Mouse (Mus musculus): ENCODE data around the gene Gimap5. TPM values are rescaled to one million over a fixed set of nuclear protein-coding genes. Genes with fewer than 3 reads are reported as not detected.

The Gimap5 gene
- total and polyA plus RNA-seq, 2 experiments from 2014 or later: 8.4 to 12.2 TPM

DNA sequence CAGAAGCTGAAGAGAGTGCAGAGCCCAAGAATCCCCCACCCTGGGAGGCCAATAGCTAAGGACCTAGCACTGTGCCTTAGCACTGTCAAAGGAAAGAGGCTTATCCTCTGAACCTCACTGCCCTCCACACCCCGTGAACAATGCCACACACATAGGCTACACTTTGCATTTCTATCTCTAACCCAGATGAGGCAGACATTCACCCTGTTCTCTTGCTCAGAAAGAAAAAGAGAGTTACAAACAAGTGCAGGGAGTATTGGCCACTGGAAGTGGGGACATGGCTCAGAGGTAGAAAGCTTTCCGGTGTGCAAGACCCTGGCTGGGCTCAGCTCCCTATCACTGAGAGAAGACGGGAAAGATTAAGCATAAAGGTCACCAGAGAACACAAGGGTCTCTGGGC lies 39.9 kb upstream of the Gimap5 start:
- H3K4me2 ChIP-seq (ENCODE audit: low read depth, low read length): peak overlapping the region; percentile 51
- no peaks in the 10 kb centered on the region for H3K9me3 ChIP-seq (replicated peaks; ENCODE audit: control insufficient read depth, low read length)
- H3K9ac ChIP-seq (replicated peaks; ENCODE audit: low read depth, low read length): no peak overlapping the region; the same call in 1 of the 2 replicates

DNA sequence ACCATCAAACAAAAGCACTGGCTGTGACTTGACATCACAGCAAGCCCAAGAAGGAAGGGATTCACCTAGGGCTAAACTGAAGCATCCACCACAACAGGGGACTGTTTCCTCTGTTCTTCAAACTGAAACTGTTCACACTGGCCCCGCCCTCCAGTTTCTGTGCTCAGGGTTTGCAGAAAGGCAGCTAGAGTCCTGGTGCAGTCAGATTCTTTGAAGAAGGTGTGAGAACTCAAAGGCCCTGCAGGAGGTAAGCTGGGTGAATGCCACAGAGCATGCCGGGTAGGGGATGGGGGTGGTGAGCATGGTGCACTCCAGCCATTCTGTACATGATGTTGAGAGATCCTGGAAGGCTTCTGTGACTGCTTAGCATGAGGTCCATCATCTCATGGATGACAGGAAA lies 27.5 kb upstream of the Gimap5 start, which contains the start of the genes Gm28053 and Gimap7:
Gene Gm28053, plus strand, starts transcription at position 153 of the 400 bp plus-strand sequence.
Gene Gimap7, plus strand, starts transcription at position 167 of the 400 bp plus-strand sequence.
- TF ChIP-seq CTCF (IDR thresholded peaks at IDR 0.05; ENCODE audit: low read depth): no peak
- TF ChIP-seq EP300 (IDR thresholded peaks at IDR 0.05; ENCODE audit: low read depth): no peak
- H3K4me1 ChIP-seq (ENCODE audit: control insufficient read depth, insufficient read depth): no peaks in the 10 kb centered on the region
- no peaks in the 10 kb centered on the region for H3K27me3 ChIP-seq (ENCODE audit: control insufficient read depth, insufficient read depth, low read length)
- no peak within 1 kb of the TSS for H3K4me3 ChIP-seq (ENCODE audit: low read depth, low read length)
- no peak within 1 kb of the TSS for H3K9ac ChIP-seq (replicated peaks; ENCODE audit: low read depth, low read length)
- 57% methylated on average over 2 of the region's 2 CpGs for WGBS
- ATAC-seq (ENCODE audit: insufficient read depth, low read depth) (no peak), DNase-seq (ENCODE audit: low spot score) (no peak)
- no peak within 1 kb of the TSS for H3K27ac ChIP-seq (ENCODE audit: low read depth)
- no peaks in the 10 kb centered on the region for H3K36me3 ChIP-seq (replicated peaks; ENCODE audit: control insufficient read depth, insufficient read depth, low read length)
- H3K4me2 ChIP-seq (ENCODE audit: low read depth, low read length): no peak within 1 kb of the TSS
- H3K9me3 ChIP-seq (replicated peaks; ENCODE audit: control insufficient read depth, low read length): no peaks in the 10 kb centered on the region

More for the DNA sequence above, 39.9 kb upstream of the Gimap5 start:
- TF ChIP-seq CTCF (IDR thresholded peaks at IDR 0.05; ENCODE audit: low read depth) (no peak), EP300 (IDR thresholded peaks at IDR 0.05; ENCODE audit: low read depth) (no peak)
- Histone ChIP-seq H3K4me3 (ENCODE audit: low read depth, low read length) (peak overlapping the region; percentile 34), H3K36me3 (replicated peaks; ENCODE audit: control insufficient read depth, insufficient read depth, low read length) (0 out of 2 replicates have a peak, but pooled peaks cover 3% of the 10 kb centered on the region), H3K27me3 (ENCODE audit: control insufficient read depth, insufficient read depth, low read length) (no peaks in the 10 kb centered on the region), H3K27ac (ENCODE audit: low read depth) (peak overlapping the region; percentile 73), H3K4me1 (ENCODE audit: control insufficient read depth, insufficient read depth) (0 out of 2 replicates have a peak, but pooled peaks cover 3% of the 10 kb centered on the region)
- no peak for DNase-seq (ENCODE audit: low spot score)
- 33% methylated on average over 3 of the region's 3 CpGs for WGBS
- no peak for ATAC-seq (ENCODE audit: insufficient read depth, low read depth)

DNA sequence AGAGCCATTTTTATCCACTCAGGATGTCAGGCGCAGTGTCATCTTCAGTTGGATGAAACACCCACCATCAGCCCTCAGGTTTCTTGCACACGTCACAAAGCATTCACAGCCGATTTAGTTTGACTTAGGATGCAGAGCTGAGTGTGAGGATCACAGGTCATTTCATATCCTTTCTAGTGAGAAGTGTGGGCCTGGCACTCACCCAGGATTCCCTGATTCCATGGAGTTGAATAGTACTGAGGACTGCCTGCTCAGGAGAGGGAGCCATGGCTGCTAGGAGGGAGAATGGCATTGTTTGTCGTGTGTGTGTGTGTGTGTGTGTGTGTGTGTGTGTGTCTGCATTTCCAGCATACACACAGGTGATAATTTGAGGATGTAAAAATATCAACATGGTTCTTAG lies 25.7 kb upstream of the Gimap5 start:
- Histone ChIP-seq H3K36me3 (replicated peaks; ENCODE audit: control insufficient read depth, insufficient read depth, low read length) (no peaks in the 10 kb centered on the region), H3K9ac (replicated peaks; ENCODE audit: low read depth, low read length) (no peak overlapping the region), H3K27me3 (ENCODE audit: control insufficient read depth, insufficient read depth, low read length) (no peaks in the 10 kb centered on the region), H3K4me2 (ENCODE audit: low read depth, low read length) (no peak overlapping the region), H3K27ac (ENCODE audit: low read depth) (no peak overlapping the region), H3K9me3 (replicated peaks; ENCODE audit: control insufficient read depth, low read length) (no peaks in the 10 kb centered on the region), H3K4me1 (ENCODE audit: control insufficient read depth, insufficient read depth) (peaks cover 1% of the 10 kb centered on the region; the same call in 1 of the 2 replicates), H3K4me3 (ENCODE audit: low read depth, low read length) (no peak overlapping the region)
- DNase-seq (ENCODE audit: low spot score) (no peak), ATAC-seq (ENCODE audit: insufficient read depth, low read depth) (no peak)
- 64% methylated on average over 4 of the region's 4 CpGs for WGBS
- TF ChIP-seq CTCF (IDR thresholded peaks at IDR 0.05; ENCODE audit: low read depth) (no peak), EP300 (IDR thresholded peaks at IDR 0.05; ENCODE audit: low read depth) (no peak)

DNA sequence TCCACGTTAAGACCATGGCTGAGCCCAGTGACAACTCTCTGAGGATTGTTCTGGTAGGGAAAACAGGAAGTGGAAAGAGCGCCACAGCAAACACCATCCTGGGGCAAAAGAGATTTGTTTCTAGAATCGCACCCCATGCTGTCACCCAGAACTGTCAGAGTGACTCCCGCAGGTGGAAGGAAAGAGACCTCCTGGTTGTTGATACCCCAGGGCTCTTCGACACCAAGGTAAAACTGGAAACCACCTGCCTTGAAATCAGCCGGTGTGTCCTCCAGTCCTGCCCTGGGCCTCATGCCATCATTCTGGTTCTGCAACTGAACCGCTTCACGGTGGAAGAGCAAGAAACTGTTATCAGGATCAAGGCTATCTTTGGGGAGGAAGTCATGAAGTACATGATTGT lies 22.5 kb upstream of the Gimap5 start:
- H3K27me3 ChIP-seq (ENCODE audit: control insufficient read depth, insufficient read depth, low read length): no peaks in the 10 kb centered on the region
- TF ChIP-seq CTCF (IDR thresholded peaks at IDR 0.05; ENCODE audit: low read depth) (no peak), EP300 (IDR thresholded peaks at IDR 0.05; ENCODE audit: low read depth) (no peak)
- ATAC-seq (ENCODE audit: insufficient read depth, low read depth): no peak
- 67% methylated on average over 8 of the region's 8 CpGs for WGBS
- no peak overlapping the region for H3K4me2 ChIP-seq (ENCODE audit: low read depth, low read length)
- no peak overlapping the region for H3K4me3 ChIP-seq (ENCODE audit: low read depth, low read length)
- H3K36me3 ChIP-seq (replicated peaks; ENCODE audit: control insufficient read depth, insufficient read depth, low read length): no peaks in the 10 kb centered on the region
- DNase-seq (ENCODE audit: low spot score): no peak
- no peak overlapping the region for H3K9ac ChIP-seq (replicated peaks; ENCODE audit: low read depth, low read length)
- no peak overlapping the region for H3K27ac ChIP-seq (ENCODE audit: low read depth)
- peaks cover 9% of the 10 kb centered on the region for H3K4me1 ChIP-seq (ENCODE audit: control insufficient read depth, insufficient read depth)
- H3K9me3 ChIP-seq (replicated peaks; ENCODE audit: control insufficient read depth, low read length): no peaks in the 10 kb centered on the region

DNA sequence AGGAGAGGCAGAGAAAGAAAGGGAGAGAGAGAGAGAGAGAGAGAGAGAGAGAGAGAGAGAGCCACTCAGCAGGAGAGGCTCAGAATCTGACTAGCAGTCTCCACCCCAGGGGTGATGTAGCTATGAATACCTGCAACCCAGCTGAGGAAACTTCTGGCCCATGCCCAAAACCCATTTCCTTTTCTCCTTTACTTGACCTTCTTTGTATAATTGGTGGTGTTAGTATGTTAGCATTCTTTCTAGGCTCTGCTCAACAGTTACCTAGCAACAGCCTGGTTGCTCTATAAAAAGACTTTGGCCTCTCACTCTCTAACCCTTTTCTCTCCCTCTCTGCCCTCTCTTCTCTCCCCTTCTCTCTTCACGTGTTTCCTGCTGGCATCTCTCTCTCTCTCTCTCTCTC lies 20.5 kb upstream of the Gimap5 start:
- ATAC-seq (ENCODE audit: insufficient read depth, low read depth) (peak; percentile 67; the same call in 1 of the 2 replicates), DNase-seq (ENCODE audit: low spot score) (peak; percentile 60)
- no peak overlapping the region for H3K27ac ChIP-seq (ENCODE audit: low read depth)
- WGBS: 0% methylated on average over 1 of the region's 1 CpGs
- TF ChIP-seq CTCF (IDR thresholded peaks at IDR 0.05; ENCODE audit: low read depth) (no peak), EP300 (IDR thresholded peaks at IDR 0.05; ENCODE audit: low read depth) (no peak)
- no peak overlapping the region for H3K4me3 ChIP-seq (ENCODE audit: low read depth, low read length)
- no peak overlapping the region for H3K9ac ChIP-seq (replicated peaks; ENCODE audit: low read depth, low read length)
- no peak overlapping the region; the same call in 1 of the 2 replicates for H3K4me2 ChIP-seq (ENCODE audit: low read depth, low read length)
- no peaks in the 10 kb centered on the region for H3K36me3 ChIP-seq (replicated peaks; ENCODE audit: control insufficient read depth, insufficient read depth, low read length)
- H3K4me1 ChIP-seq (ENCODE audit: control insufficient read depth, insufficient read depth): peaks cover 9% of the 10 kb centered on the region
- no peaks in the 10 kb centered on the region for H3K27me3 ChIP-seq (ENCODE audit: control insufficient read depth, insufficient read depth, low read length)
- H3K9me3 ChIP-seq (replicated peaks; ENCODE audit: control insufficient read depth, low read length): no peaks in the 10 kb centered on the region

DNA sequence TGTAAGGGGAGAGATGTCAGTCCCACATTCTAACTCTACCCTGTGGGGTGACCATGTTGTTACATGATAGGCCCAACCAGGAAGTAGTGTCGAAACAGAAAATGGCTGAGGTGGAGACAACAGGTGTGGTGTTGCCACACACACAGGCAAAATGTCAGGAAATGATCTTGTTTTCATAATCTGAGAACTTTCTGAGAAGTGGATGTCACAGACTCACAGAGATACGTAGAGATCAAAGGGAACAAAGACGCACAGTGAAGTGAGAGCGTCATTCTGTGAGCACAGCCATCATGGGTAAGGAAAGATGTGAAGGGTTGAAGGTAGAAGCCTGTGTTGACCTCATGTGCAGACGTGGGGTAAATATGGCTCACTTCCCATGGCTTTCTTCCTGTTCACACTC lies 18.2 kb upstream of the Gimap5 start:
- Histone ChIP-seq H3K4me2 (ENCODE audit: low read depth, low read length) (no peak overlapping the region), H3K9me3 (replicated peaks; ENCODE audit: control insufficient read depth, low read length) (no peaks in the 10 kb centered on the region), H3K4me1 (ENCODE audit: control insufficient read depth, insufficient read depth) (peaks cover 9% of the 10 kb centered on the region), H3K27ac (ENCODE audit: low read depth) (no peak overlapping the region), H3K27me3 (ENCODE audit: control insufficient read depth, insufficient read depth, low read length) (no peaks in the 10 kb centered on the region), H3K4me3 (ENCODE audit: low read depth, low read length) (no peak overlapping the region), H3K9ac (replicated peaks; ENCODE audit: low read depth, low read length) (no peak overlapping the region), H3K36me3 (replicated peaks; ENCODE audit: control insufficient read depth, insufficient read depth, low read length) (no peaks in the 10 kb centered on the region)
- TF ChIP-seq EP300 (IDR thresholded peaks at IDR 0.05; ENCODE audit: low read depth): no peak
- no peak for TF ChIP-seq CTCF (IDR thresholded peaks at IDR 0.05; ENCODE audit: low read depth)
- 76% methylated on average over 5 of the region's 5 CpGs for WGBS
- ATAC-seq (ENCODE audit: insufficient read depth, low read depth): no peak
- no peak for DNase-seq (ENCODE audit: low spot score)
